Mouse (Mus musculus): ENCODE data around the gene Rtn4rl2.

The Rtn4rl2 gene

GRCm38 (mm10) chr2:84885084-84886055 is 1.1 kb downstream of the Rtn4rl2 start:
- DNase-seq (ENCODE audit: low spot score in 2 of 2) = no peak

DNA sequence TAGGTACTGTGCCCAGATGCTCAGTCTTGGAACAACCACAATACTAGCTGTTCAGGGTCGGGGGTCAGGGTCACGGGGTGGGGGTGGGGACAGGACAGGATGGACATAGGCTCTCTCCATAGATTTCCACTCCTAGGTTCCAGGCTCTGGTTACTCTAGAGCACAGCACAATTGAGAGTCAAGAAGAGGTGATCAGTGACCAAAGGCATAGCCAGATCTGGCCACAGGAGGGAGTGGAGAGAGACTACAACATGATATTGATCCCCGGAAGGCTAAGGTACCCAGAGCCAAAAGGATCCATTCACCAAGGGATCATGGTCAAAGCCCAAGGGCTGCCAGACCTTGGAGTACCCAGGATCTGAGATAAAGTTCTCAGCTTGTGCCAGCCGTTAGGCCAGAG is 1.9 kb downstream of the Rtn4rl2 start:
- no peak for DNase-seq (ENCODE audit: low spot score in 2 of 2)

DNA sequence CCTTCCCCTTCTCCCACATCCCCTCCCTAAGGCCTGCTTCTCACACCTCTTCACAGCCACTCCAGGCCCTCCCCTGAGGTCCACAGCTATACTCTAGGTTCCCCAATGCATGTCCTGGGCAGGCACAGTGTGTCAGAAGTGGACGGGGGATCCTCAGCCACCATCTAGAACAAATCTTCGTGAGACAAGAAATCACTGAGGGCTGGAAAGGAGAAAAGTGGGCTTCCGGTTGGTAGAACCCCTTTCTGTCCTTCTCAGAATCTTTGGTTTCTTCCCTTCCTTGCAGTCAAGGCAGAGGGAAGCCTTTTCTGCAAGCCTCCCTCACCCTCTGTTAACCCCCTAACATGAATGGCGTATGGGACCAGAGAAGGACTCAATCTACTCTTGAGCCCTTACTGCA is 2.6 kb downstream of the Rtn4rl2 start:
- DNase-seq (ENCODE audit: low spot score in 2 of 2) = no peak

- peak in 1 of 2 experiments; percentile 4 for DNase-seq (ENCODE audit: low spot score in 2 of 2)
Observed at GRCm38 (mm10) chr2:84883530-84883929, 3.0 kb downstream of the Rtn4rl2 start.

DNA sequence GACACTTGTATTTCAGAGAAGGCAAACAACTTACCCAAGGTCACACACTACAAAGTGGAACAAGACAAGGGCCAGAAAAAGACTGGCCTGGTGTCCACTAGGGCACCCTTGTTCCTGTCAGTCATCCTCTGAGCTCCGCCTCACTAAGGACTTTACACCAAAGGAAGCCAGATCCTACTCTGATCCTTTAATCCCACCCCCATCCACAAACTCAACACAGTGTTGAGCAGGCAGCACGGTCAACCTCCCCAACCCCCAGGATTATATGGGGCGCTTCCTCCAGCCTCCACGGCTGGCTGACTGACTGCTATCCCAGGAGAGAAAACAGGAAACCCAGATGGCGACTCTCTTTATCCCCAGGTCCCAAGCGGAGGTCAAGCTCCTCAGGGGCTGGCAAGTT is 3.4 kb downstream of the Rtn4rl2 start:
- peak in 1 of 2 experiments; percentile 5 for DNase-seq (ENCODE audit: low spot score in 2 of 2)

GRCm38 (mm10) chr2:84882606-84883005 is 3.9 kb downstream of the Rtn4rl2 start:
- DNase-seq (ENCODE audit: low spot score in 2 of 2) = peak; percentile 58 to 85

DNA sequence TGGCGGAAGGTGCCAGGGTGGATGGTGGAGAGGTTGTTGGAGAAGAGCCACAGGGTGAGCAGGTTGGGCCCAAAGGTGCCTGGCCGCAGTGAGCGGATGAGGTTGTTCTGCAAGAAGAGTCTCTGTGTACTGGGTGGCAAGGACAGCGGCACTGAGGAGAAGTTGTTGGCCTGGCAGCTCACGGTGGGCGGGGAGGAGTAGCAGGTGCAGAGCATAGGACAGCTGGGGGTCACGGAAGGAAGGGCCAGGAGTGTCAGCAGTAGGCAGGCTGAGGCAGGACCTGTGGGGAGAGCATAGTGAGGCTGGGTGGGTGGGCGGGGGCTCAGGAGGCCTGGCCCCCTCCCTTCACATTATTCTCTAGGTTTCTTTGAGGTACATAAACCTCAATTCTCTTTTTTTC is 5.9 kb downstream of the Rtn4rl2 start:
- DNase-seq (ENCODE audit: low spot score in 2 of 2) = no peak

DNA sequence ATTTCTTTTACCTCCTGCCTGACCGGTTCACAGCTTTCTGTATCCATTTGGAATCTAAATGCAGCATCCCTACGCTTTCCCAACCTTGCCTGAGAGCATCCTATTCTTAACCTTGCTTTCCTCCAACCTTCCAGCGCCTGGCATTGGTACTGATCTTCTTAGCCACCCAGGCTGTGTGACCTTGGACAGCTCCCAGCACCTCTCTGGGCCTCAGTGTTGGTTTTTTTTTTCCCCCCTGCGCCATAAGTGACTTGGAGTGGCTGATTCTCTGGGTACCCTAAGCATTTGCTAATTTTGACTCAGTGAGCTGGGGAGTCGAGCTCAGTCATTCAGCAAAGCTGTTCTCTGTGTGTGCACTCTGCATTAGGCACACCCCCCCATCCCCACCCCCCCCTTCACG is 10.7 kb downstream of the Rtn4rl2 start:
- no peak for DNase-seq (ENCODE audit: low spot score in 2 of 2)

- no peak for DNase-seq (ENCODE audit: low spot score in 2 of 2)
Observed at GRCm38 (mm10) chr2:84872105-84872716, 14.3 kb downstream of the Rtn4rl2 start.

- DNase-seq (ENCODE audit: low spot score in 2 of 2) = no peak
Observed at GRCm38 (mm10) chr2:84870623-84871160, 15.8 kb downstream of the Rtn4rl2 start.

- DNase-seq (ENCODE audit: low spot score in 2 of 2) = no peak
Observed at GRCm38 (mm10) chr2:84868977-84869376, 17.5 kb downstream of the Rtn4rl2 start.

- peak in 1 of 2 experiments; percentile 81 for DNase-seq (ENCODE audit: low spot score in 2 of 2)
Observed at GRCm38 (mm10) chr2:84868521-84868943, 18.0 kb downstream of the Rtn4rl2 start.

- DNase-seq (ENCODE audit: low spot score in 2 of 2) = peak in 1 of 2 experiments; percentile 66
Observed at GRCm38 (mm10) chr2:84865616-84866571, 20.6 kb downstream of the Rtn4rl2 start.

DNA sequence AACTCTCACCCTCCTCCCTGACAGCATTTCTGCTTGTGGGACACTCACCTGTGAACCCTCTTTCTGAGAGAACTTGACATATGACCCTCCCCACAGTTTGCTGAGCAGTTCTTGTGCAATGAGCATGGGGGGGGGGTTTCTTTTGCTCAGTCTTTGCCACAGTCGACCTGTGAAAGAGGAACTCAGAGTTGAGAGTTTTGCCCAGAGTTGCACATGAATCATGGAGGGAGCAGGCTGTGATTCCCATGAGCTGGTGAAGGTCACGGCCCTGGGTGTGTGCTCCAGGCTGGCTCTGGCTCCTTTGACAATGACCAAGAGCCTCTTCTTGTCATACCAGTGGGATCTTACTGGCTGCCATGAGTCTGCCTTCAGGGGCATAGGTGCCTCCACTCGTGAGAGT is 24.3 kb downstream of the Rtn4rl2 start:
- DNase-seq (ENCODE audit: low spot score in 2 of 2) = no peak

DNA sequence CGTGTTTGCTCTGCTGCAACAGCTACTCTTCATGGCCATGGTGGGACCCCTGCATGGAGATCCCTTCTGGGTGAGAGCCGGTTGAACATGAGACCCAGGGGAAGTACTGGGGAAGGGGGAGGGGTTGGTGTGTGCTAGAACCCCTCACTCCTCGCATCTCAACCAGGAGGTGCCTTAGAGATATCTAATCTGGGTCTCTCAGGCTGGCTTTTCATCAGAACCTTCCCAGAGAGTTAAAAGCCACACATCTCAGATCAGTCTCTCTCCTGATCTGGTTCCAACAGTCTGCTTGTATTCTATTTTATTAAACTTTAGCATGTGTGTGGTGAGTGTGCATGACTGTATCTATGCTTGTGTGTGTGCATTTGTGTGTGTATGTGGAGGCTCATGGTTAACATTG is 25.1 kb downstream of the Rtn4rl2 start:
- no peak for DNase-seq (ENCODE audit: low spot score in 2 of 2)

DNA sequence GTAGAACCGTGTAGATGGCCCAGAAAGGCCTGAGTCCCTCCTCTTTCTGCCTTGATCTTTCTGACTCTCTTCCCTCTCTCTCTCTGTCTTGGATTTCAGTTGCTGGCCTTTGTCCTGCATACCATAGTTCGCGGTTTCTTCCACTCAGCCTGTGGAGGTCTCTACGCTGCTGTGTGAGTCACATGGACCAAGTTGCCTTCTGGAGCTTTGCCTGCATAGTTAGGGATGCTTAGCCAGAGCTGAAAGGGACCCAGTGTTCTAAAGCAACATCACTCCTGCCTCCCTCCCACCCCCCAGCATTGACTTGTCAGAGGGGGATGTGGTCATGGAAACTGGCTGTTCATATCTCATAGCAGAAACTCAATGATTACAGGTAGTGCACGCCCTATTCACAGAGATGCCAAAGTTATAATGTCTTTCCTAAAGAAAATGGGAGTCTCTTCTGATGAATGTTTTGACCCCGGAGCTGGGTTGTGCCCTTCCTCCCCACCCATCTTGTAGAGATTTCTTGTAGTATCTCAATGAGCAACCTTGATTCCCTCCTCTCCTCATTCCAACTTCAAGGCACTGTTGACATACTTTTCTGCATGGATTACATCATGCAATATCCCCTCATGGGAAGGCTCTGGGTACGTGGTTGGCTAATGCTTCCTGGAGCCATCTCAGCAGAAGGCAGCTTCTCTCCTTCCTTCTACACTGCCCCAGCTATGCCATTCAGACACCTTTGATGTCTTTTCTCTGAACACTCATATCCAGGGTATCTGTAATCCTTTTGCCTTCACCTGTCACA is 26.3 kb downstream of the Rtn4rl2 start:
- no peak for DNase-seq (ENCODE audit: low spot score in 2 of 2)

DNA sequence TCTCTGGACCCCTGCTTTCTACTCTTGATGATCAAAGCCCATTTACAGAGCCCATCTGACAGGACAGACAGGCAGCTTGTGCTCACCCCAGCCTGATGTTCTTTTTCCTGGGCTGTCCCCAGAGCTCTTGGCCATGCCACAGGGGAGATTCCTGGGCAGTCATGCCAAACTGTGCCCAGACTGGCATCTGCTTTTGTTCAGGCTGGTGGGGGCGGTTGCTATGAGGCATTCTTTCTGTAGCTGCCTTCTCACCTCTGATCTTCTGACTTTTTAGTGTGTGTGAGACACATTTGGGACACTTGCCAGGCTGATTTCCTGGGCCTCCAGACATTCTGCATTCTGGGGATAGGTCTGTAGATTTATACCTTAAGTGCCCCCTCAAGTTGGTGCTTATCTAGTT is 28.0 kb downstream of the Rtn4rl2 start:
- DNase-seq (ENCODE audit: low spot score in 2 of 2) = no peak

DNA sequence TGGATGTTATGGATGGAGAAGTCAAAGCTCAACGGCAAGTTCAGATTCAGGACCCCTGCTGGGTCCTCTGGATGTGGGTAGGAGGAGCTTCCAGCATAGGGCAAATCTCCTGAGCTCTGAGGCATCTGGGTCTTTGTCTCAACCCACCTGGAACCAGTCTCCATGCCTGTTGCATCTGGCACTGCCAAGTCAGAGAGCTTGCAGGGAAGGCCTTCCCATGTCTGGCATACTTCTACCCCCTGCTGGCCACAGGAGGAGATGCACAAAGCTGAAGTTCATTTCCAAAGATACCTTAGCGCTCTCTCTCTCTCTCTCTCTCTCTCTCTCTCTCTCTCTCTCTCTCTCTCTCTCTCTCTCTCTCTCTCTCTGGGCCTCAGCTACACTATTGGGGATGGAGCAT is 30.8 kb downstream of the Rtn4rl2 start:
- peak in 1 of 2 experiments; percentile 58 for DNase-seq (ENCODE audit: low spot score in 2 of 2)

GRCm38 (mm10) chr2:84851130-84852040 is 35.1 kb downstream of the Rtn4rl2 start:
- no peak for DNase-seq (ENCODE audit: low spot score in 2 of 2)
